Mouse (Mus musculus) thymus, adult 2 months (tissue): ENCODE data around the gene Slc5a4b. TPM values are rescaled to one million over a fixed set of nuclear protein-coding genes. Genes with fewer than 3 reads are reported as not detected.
"Not testable (repeated sequence)": the region's sequence is repeated elsewhere in the genome, so short reads cannot be mapped to it uniquely, and the experiment has no call there.

Experiments used
- DNase-seq: peaks from one replicate; pipeline ENCODE4 v3.0.0; 2021
- H3K27ac ChIP-seq: fragments of 200-500 bp; 2 replicates; pipeline ENCODE4 v1.5.1; 2012; ENCODE audit warnings: low read length, control low read depth; ENCODE audit not compliant: control insufficient read depth, insufficient read depth
- H3K27me3 ChIP-seq: fragments of 200-500 bp; 2 replicates; pipeline ENCODE4 v1.6.1; 2012; ENCODE audit warnings: mild to moderate bottlenecking, low read length, moderate library complexity, mixed read lengths; ENCODE audit not compliant: control insufficient read depth, insufficient read depth
- H3K36me3 ChIP-seq: fragments of 200-500 bp; 2 replicates; pipeline ENCODE4 v1.6.1; 2012; ENCODE audit warnings: mild to moderate bottlenecking, low read length, moderate library complexity; ENCODE audit not compliant: control insufficient read depth, insufficient read depth
- H3K4me1 ChIP-seq: fragments of 200-500 bp; replicated peaks from 2 replicates; pipeline ENCODE4 v1.6.1; 2012; ENCODE audit warnings: low read length; ENCODE audit not compliant: control insufficient read depth, insufficient read depth
- H3K4me3 ChIP-seq: fragments of 200-500 bp; 2 replicates; pipeline ENCODE4 v1.5.1; 2012; ENCODE audit warnings: mild to moderate bottlenecking, low read length, control low read depth, moderate library complexity; ENCODE audit not compliant: control insufficient read depth, insufficient read depth
- CTCF ChIP-seq: fragments of 200-500 bp; IDR thresholded peaks from 2 replicates; pipeline ENCODE4 v1.5.1; 2012; ENCODE audit warnings: mild to moderate bottlenecking, control low read depth, low read length, moderate library complexity, borderline replicate concordance; ENCODE audit not compliant: control insufficient read depth, poor library complexity, insufficient read depth; ENCODE audit errors: extremely low read depth
- POLR2A ChIP-seq: fragments of 200-500 bp; IDR thresholded peaks from 2 replicates; pipeline ENCODE4 v1.6.1; 2012; ENCODE audit warnings: mild to moderate bottlenecking, low read length, control low read depth, moderate library complexity; ENCODE audit not compliant: control insufficient read depth, poor library complexity, insufficient read depth; ENCODE audit errors: extremely low read depth
- WGBS: fragments of 180-500 bp; shearing (Covaris S2); methylation state at CpG from one replicate; pipeline ENCODE4 v1.1.7; 2018; 5-methylcytosine and 5-hydroxymethylcytosine counted together
- polyA plus RNA-seq: library from polyadenylated mRNA; depleted of rRNA; stranded (reverse); fragments of >200 nt; gene quantifications from 2 replicates; pipeline ENCODE4 v1.2.3, GENCODE M21; 2012

Slc5a4b gene
- polyA plus RNA-seq, 1 experiment: 0.04 TPM

GRCm38 (mm10) chr10:76132506-76132905, 21.7 kb upstream of the Slc5a4b start:
- Histone ChIP-seq H3K4me3 (no peak overlapping the region), H3K4me1 (no peaks in the 10 kb centered on the region), H3K27me3 (no peaks in the 10 kb centered on the region), H3K36me3 (no peaks in the 10 kb centered on the region), H3K27ac (no peak overlapping the region)
- TF ChIP-seq CTCF (no peak), POLR2A (no peak)
- WGBS: 74% methylated on average over 4 of the region's 4 CpGs
- DNase-seq: no peak

GRCm38 (mm10) chr10:76121495-76121894, 10.7 kb upstream of the Slc5a4b start:
- 95% methylated on average over 5 of the region's 5 CpGs for WGBS

GRCm38 (mm10) chr10:76120124-76120711, 9.5 kb upstream of the Slc5a4b start:
- Histone ChIP-seq H3K4me1 (no peaks in the 10 kb centered on the region), H3K27me3 (no peaks in the 10 kb centered on the region), H3K4me3 (no peak overlapping the region), H3K36me3 (no peaks in the 10 kb centered on the region), H3K27ac (no peak overlapping the region)
- no peak for TF ChIP-seq POLR2A
- TF ChIP-seq CTCF: no peak
- no peak for DNase-seq
- WGBS: 68% methylated on average over 4 of the region's 4 CpGs

More at GRCm38 (mm10) chr10:76121495-76121894, 10.7 kb upstream of the Slc5a4b start:
- DNase-seq: no peak
- TF ChIP-seq POLR2A: no peak
- no peak for TF ChIP-seq CTCF
- no peaks in the 10 kb centered on the region for H3K36me3 ChIP-seq
- no peak overlapping the region for H3K27ac ChIP-seq
- H3K4me1 ChIP-seq: no peaks in the 10 kb centered on the region
- no peaks in the 10 kb centered on the region for H3K27me3 ChIP-seq
- no peak overlapping the region for H3K4me3 ChIP-seq

- TF ChIP-seq POLR2A (no peak), CTCF (no peak)
- Histone ChIP-seq H3K36me3 (no peaks in the 10 kb centered on the region), H3K4me3 (no peak overlapping the region), H3K4me1 (no peaks in the 10 kb centered on the region), H3K27ac (no peak overlapping the region), H3K27me3 (no peaks in the 10 kb centered on the region)
- WGBS: 3% methylated on average over 1 of the region's 1 CpGs
- DNase-seq: peak; percentile 22
Observed at GRCm38 (mm10) chr10:76118741-76119140, 8.0 kb upstream of the Slc5a4b start.

- TF ChIP-seq CTCF (peak; percentile 91), POLR2A (no peak)
- WGBS: 20% methylated on average over 5 of the region's 5 CpGs
- Histone ChIP-seq H3K4me1 (no peaks in the 10 kb centered on the region), H3K36me3 (no peaks in the 10 kb centered on the region), H3K27ac (no peak overlapping the region), H3K27me3 (no peaks in the 10 kb centered on the region), H3K4me3 (no peak overlapping the region)
- peak; percentile 67 for DNase-seq
Observed at GRCm38 (mm10) chr10:76117966-76118365, 7.2 kb upstream of the Slc5a4b start.

- DNase-seq: no peak
- 82% methylated on average over 9 of the region's 9 CpGs for WGBS
- TF ChIP-seq CTCF (no peak), POLR2A (no peak)
Observed at GRCm38 (mm10) chr10:76097368-76097767, 13.4 kb downstream of the Slc5a4b start.

GRCm38 (mm10) chr10:76096580-76096979, 14.2 kb downstream of the Slc5a4b start:
- 85% methylated on average over 8 of the region's 8 CpGs for WGBS
- Histone ChIP-seq H3K4me3 (no peak overlapping the region), H3K36me3 (no peaks in the 10 kb centered on the region), H3K27me3 (no peaks in the 10 kb centered on the region), H3K27ac (no peak overlapping the region), H3K4me1 (no peaks in the 10 kb centered on the region)
- no peak for TF ChIP-seq CTCF
- TF ChIP-seq POLR2A: no peak
- DNase-seq: no peak

More at GRCm38 (mm10) chr10:76097368-76097767, 13.4 kb downstream of the Slc5a4b start:
- Histone ChIP-seq H3K36me3 (no peaks in the 10 kb centered on the region), H3K4me1 (no peaks in the 10 kb centered on the region), H3K27me3 (no peaks in the 10 kb centered on the region), H3K27ac (no peak overlapping the region), H3K4me3 (no peak overlapping the region)

GRCm38 (mm10) chr10:76077008-76077407, 33.8 kb downstream of the Slc5a4b start:
- not testable (repeated sequence) for H3K36me3 ChIP-seq, H3K27me3 ChIP-seq, DNase-seq, H3K27ac ChIP-seq, H3K4me3 ChIP-seq, H3K4me1 ChIP-seq
- WGBS: 98% methylated on average over 2 of the region's 2 CpGs

- 96% methylated on average over 5 of the region's 5 CpGs for WGBS
- not testable (repeated sequence) for H3K27ac ChIP-seq, H3K36me3 ChIP-seq
Observed at GRCm38 (mm10) chr10:76072080-76072479, 38.7 kb downstream of the Slc5a4b start.

More at GRCm38 (mm10) chr10:76072080-76072479, 38.7 kb downstream of the Slc5a4b start:
- H3K4me3 ChIP-seq, H3K4me1 ChIP-seq, H3K27me3 ChIP-seq, DNase-seq: not testable (repeated sequence)
